Mouse (Mus musculus): ENCODE measurements around the gene Tgif2. TPM values are rescaled to one million over a fixed set of nuclear protein-coding genes. Genes with fewer than 3 reads are reported as not detected.
"Not testable (repeated sequence)": the region's sequence is repeated elsewhere in the genome, so short reads cannot be mapped to it uniquely, and the experiment has no call there.

Gene Tgif2
- polyA plus RNA-seq, 1 experiment = 11.8 TPM

DNA sequence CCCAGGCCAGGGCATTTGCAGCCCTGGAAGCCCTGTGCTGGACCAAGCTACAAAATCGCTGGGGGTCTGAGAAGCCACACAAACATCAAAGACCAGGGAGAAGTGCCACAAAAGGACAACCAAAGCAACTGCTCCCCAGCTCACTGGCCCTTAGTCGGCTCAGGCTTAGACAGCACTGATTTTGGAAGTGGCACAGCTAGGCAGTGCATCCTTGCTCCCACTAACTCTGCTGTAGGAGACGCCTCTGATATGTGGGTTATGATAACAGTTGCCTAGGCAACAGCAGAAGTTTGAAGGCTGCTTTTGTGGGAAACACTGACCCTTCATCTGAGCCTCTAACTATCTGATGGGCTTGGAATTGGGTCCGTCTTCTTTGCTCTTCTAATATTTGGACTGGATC lies 59.4 kb downstream of the Tgif2 start:
- 0 out of 2 replicates have a peak, but pooled peaks cover 2% of the 10 kb centered on the region for H3K4me1 ChIP-seq (ENCODE audit: control insufficient read depth, insufficient read depth, low read length)
- DNase-seq = no peak
- no peak overlapping the region for H3K4me3 ChIP-seq (replicated peaks; ENCODE audit: extremely low read depth, low read depth, low read length)
- TF ChIP-seq CTCF (IDR thresholded peaks at IDR 0.05; ENCODE audit: insufficient read depth, low read length) (no peak), POLR2A (IDR thresholded peaks at IDR 0.05; ENCODE audit: borderline replicate concordance, extremely low read depth, low read depth, low read length) (no peak)
- 77% methylated on average over 4 of the region's 4 CpGs for WGBS

DNA sequence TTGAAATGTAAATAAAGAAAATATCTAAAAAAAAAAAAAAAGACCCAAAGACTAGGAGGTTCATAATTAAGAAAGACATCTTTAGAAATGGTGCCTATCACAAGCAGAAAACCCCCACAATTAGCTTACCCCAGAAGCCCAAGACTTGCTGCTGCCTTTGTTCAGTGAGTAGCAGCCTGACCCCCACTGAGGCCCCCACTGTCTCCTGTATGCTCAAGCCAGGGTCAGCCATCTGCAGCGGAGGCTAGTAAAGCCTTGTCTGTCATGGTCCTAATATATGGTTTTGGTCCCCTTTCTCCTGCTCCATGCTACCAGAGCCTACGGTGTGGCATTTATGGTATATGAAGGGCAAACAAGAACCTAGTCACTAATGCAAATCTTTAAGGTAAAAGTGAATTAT lies 61.5 kb downstream of the Tgif2 start:
- no peak for DNase-seq
- Histone ChIP-seq H3K4me1 (ENCODE audit: control insufficient read depth, insufficient read depth, low read length) (0 out of 2 replicates have a peak, but pooled peaks cover 2% of the 10 kb centered on the region), H3K4me3 (replicated peaks; ENCODE audit: extremely low read depth, low read depth, low read length) (no peak overlapping the region)
- no peak for TF ChIP-seq CTCF (IDR thresholded peaks at IDR 0.05; ENCODE audit: insufficient read depth, low read length)
- no peak for TF ChIP-seq POLR2A (IDR thresholded peaks at IDR 0.05; ENCODE audit: borderline replicate concordance, extremely low read depth, low read depth, low read length)
- 88% methylated on average over 2 of the region's 2 CpGs for WGBS

GRCm38 (mm10) chr2:156901883-156902282 lies 62.1 kb downstream of the Tgif2 start:
- WGBS = 63% methylated on average over 6 of the region's 6 CpGs
- H3K4me1 ChIP-seq (ENCODE audit: control insufficient read depth, insufficient read depth, low read length) = 0 out of 2 replicates have a peak, but pooled peaks cover 2% of the 10 kb centered on the region
- H3K4me3 ChIP-seq (replicated peaks; ENCODE audit: extremely low read depth, low read depth, low read length) = no peak overlapping the region
- DNase-seq = no peak
- TF ChIP-seq POLR2A (IDR thresholded peaks at IDR 0.05; ENCODE audit: borderline replicate concordance, extremely low read depth, low read depth, low read length) = no peak
- no peak for TF ChIP-seq CTCF (IDR thresholded peaks at IDR 0.05; ENCODE audit: insufficient read depth, low read length)

DNA sequence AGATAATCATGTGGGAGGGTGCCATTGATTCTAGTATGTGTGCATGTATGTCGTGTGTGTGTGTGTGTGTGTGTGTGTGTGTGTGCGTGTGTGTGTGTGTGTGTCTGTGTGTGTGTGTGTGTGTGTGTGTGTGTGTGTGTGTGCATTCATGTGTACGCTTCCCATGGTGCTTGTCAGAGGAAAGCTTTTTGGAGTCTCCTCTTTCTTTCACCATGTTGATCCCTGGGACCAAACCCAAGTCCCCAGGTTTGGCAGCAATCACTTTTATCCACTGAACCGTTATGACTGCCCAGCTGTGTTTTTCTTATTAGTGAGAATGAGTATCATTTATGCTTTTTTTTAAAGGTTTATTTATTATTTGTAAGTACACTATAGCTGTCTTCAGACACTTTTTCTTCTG lies 62.6 kb downstream of the Tgif2 start:
- not testable (repeated sequence) for H3K4me3 ChIP-seq (replicated peaks; ENCODE audit: extremely low read depth, low read depth, low read length); DNase-seq; H3K4me1 ChIP-seq (ENCODE audit: control insufficient read depth, insufficient read depth, low read length)
- 73% methylated on average over 4 of the region's 4 CpGs for WGBS

GRCm38 (mm10) chr2:156903367-156903766 lies 63.6 kb downstream of the Tgif2 start:
- 43% methylated on average over 2 of the region's 2 CpGs for WGBS
- DNase-seq = no peak
- TF ChIP-seq CTCF (IDR thresholded peaks at IDR 0.05; ENCODE audit: insufficient read depth, low read length) = no peak
- TF ChIP-seq POLR2A (IDR thresholded peaks at IDR 0.05; ENCODE audit: borderline replicate concordance, extremely low read depth, low read depth, low read length) = no peak
- H3K4me1 ChIP-seq (ENCODE audit: control insufficient read depth, insufficient read depth, low read length) = no peaks in the 10 kb centered on the region
- no peak overlapping the region for H3K4me3 ChIP-seq (replicated peaks; ENCODE audit: extremely low read depth, low read depth, low read length)

Other genes with a start within 250 kb of the Tgif2 start
- gene Dlgap4, start 226.3 kb upstream of the Tgif2 start, polyA plus RNA-seq (2012; rRNA removed) = 87.5 and 116 TPM in 2 replicates
- 174 and 258 TPM in 2 replicates for gene Myl9, start 64.6 kb upstream of the Tgif2 start, polyA plus RNA-seq (2012; rRNA removed)
- gene 4930518I15Rik, start 17.9 kb downstream of the Tgif2 start, polyA plus RNA-seq (2012; rRNA removed) = 0.89 and 1.7 TPM in 2 replicates
- gene Rab5if, start 23.1 kb downstream of the Tgif2 start, polyA plus RNA-seq (2012; rRNA removed) = 82.5 and 104 TPM in 2 replicates
- gene Sla2, start 47.2 kb downstream of the Tgif2 start, polyA plus RNA-seq (2012; rRNA removed) = 0.86 and 0.95 TPM in 2 replicates
- gene Ndrg3, start 152.0 kb downstream of the Tgif2 start, polyA plus RNA-seq (2012; rRNA removed) = 32.9 and 41.7 TPM in 2 replicates
- 1.2 and 1.8 TPM in 2 replicates for gene Dsn1, start 167.1 kb downstream of the Tgif2 start, polyA plus RNA-seq (2012; rRNA removed)
- 34.1 and 37.1 TPM in 2 replicates for gene Soga1, start 239.2 kb downstream of the Tgif2 start, polyA plus RNA-seq (2012; rRNA removed)
- not detected in 2 replicates for gene Tldc2, start 247.0 kb downstream of the Tgif2 start, polyA plus RNA-seq (2012; rRNA removed)